Mouse (Mus musculus): Measurements from ENCODE around the gene Zfp273.
A peak's percentile ranks its signal among the peaks of the same experiment; 100 is the strongest.
"Not testable (repeated sequence)": the region's sequence is repeated elsewhere in the genome, so short reads cannot be mapped to it uniquely, and the experiment has no call there.

Gene Zfp273

GRCm38 (mm10) chr13:67867899-67868298, 54.4 kb downstream of the Zfp273 start:
- peak; percentile 62 for DNase-seq (ENCODE audit: low spot score)

GRCm38 (mm10) chr13:67876049-67876698, 62.6 kb downstream of the Zfp273 start:
- not testable (repeated sequence) for DNase-seq (ENCODE audit: low spot score)
